Mouse (Mus musculus): Measurements from ENCODE around the gene Fam219b. TPM values are rescaled to one million over a fixed set of nuclear protein-coding genes. Genes with fewer than 3 reads are reported as not detected.

The Fam219b gene
- total RNA-seq (2021) = 1 to 10 TPM; 3.3 to 5.6 TPM
- long read RNA-seq, experiment 1, partial matches to known transcripts = 0 of 3 reads
- long read RNA-seq, experiment 1, other reads (novel, unspliced or antisense) = 2 of 3 reads
- long read RNA-seq, experiment 2, partial matches to known transcripts = 0 of 4 reads
- long read RNA-seq, experiment 2, other reads (novel, unspliced or antisense) = 0 of 4 reads

- peak; percentile 87 for DNase-seq
These were observed at the start of gene Fam219b for GRCm38 (mm10) chr9:57537044-57537727. Fam219b (plus strand) TSS chr9:57537528.

DNA sequence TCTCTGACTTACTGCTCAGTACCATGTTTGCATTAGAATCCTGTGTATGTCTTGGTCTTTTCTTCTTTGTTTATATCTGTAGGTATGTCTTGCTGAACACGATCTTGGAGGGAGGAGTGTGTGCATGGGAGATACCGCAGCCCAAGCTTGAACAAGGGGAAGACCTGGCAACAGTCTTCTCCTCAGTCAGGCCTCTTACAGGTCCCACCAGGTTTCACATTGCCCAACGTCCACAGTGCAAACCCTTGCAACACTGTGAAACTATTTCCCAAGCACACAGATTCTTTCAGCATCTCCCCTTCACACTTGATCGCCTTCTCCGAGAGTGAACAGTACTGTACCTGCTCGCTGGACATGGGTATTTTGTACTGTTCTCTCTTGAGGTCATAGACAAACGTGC lies 49.5 kb upstream of the Fam219b start:
- no peak for DNase-seq

DNA sequence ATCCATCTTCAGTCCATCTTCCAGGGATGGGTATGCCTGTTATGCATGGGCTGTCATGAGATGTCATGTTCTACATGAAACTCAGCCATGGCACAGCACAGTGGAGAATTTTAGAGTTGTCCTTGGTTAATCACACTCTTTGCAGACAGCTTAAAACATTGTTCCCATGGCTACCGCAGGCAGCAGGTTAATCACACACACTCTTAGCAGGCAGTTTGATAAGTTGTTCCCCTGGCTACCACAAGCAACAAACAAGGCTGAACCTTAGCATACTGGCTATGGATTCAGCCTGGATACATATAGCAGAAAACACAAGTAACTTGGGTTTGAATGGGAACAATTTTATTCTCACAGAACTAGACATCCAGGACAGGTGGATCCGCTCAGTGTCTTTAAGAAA lies 43.8 kb upstream of the Fam219b start:
- no peak for DNase-seq

DNA sequence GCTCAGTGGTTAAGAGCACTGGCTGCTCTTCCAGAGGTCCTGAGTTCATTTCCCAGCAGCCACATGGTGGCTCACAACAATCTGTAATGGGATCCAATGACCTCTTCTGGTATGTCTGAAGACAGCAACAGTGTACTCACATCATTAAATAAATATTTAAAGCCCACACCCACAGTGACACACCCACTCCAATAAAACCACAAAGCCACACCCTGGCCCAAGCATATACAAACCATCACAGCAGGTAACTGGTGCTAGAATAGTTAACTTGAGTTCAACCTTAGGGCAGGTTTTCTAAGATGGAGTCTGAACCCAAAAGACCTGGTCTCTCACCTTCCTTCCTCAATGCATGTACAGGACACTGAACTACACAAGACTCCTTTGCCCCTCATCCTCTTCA lies 42.4 kb upstream of the Fam219b start:
- no peak for DNase-seq

GRCm38 (mm10) chr9:57497236-57497635 lies 40.1 kb upstream of the Fam219b start:
- no peak for DNase-seq

DNA sequence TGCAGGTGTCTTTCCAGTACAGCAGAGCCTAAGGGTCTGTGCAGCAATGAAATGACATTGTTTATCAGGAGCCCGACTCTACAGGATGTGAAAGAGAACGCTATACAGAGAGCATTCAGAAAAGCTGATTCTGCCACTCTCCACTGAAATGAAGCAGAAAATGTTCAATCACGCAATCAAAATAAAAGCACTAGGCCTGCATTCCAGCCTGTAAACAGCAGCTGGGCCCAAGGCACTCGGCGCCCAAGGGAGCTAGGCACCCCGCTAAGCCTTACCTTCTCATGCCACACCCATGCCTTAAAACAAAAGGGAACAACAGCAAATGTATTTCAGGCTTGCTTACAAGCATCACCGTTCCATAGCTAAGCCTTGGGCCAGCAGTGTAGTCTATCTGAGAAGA lies 38.8 kb upstream of the Fam219b start:
- no peak for DNase-seq

GRCm38 (mm10) chr9:57501452-57501851 lies 35.9 kb upstream of the Fam219b start:
- DNase-seq = no peak

DNA sequence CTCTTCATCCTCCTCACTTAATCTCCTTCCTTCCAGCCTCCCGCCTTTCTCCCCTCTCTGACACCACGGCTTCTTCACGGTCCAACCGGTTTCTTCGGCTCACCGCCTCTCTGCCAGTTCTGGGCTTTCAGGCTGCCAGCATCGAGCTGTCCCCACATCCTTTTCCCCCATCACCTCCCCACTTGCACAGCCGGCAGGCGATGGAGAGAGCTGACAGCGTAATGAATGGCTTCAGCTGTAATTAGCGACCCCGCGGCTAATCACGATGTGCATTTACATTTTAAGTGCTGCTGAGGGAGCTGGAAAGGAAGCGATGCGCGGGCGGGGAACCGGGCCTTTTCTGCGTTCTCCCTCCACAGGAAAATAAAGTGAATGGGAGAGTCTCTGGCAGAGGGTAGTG lies 35.5 kb upstream of the Fam219b start:
- no peak for DNase-seq

- DNase-seq = no peak
These were observed 34.3 kb upstream of the Fam219b start for GRCm38 (mm10) chr9:57502911-57503621.

- peak; percentile 23 for DNase-seq
These were observed 33.5 kb upstream of the Fam219b start, which contains the start of gene Rpp25 for GRCm38 (mm10) chr9:57503622-57504380. Rpp25 (plus strand) TSS chr9:57504026.

GRCm38 (mm10) chr9:57504381-57504700 lies 33.0 kb upstream of the Fam219b start:
- peak; percentile 10 for DNase-seq

- DNase-seq = no peak
These were observed 32.4 kb upstream of the Fam219b start for GRCm38 (mm10) chr9:57504891-57505290.

- no peak for DNase-seq
These were observed 31.6 kb upstream of the Fam219b start for GRCm38 (mm10) chr9:57505700-57506099.

DNA sequence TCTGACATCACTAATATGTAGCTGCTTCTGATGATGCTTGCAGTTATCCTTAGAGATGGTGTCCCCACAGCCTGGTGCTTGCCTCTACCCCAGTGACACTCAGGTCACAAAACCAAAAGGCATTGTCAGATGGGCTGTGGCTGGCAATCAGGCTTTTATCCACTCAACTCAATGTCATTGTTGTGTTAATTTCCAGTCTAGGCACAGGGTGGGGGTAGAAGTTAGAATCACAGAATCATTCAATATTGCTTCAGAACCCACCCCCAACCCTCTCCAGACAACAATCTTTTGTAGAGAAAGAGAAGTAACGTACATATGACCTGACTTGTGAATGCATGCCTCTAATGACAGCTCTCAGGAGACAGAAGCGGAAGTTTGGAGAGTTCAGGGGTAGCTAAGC lies 26.8 kb upstream of the Fam219b start:
- no peak for DNase-seq

- DNase-seq = no peak
These were observed 20.2 kb upstream of the Fam219b start for GRCm38 (mm10) chr9:57517113-57517512.

GRCm38 (mm10) chr9:57520375-57521055 lies 16.8 kb upstream of the Fam219b start:
- DNase-seq = no peak

GRCm38 (mm10) chr9:57521056-57521911 lies 16.0 kb upstream of the Fam219b start, which contains the start of gene Cox5a:
Cox5a (plus strand) TSS chr9:57521274.
- DNase-seq = peak; percentile 96

GRCm38 (mm10) chr9:57522114-57522860 lies 15.0 kb upstream of the Fam219b start:
- DNase-seq = no peak

GRCm38 (mm10) chr9:57522861-57523246 lies 14.5 kb upstream of the Fam219b start:
- DNase-seq = no peak

DNA sequence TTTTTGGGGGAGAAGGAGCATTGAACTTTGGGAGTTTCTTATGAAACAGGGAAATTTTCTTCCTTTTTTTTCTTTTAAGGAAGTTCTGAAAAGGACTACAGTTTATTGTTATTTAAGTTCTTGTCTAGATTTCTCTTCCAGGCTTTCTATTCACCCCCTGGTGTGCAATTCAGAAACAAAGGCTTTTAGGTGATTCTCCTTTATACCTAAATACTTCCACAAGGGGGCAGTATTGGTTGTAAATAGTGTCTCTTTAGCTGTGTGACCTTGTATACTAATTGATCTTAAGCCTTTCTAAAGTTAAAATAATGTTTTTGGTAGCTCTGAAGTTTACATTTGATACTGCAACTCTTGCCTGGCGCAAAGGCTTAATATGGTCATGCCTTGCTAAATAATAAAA lies 13.6 kb upstream of the Fam219b start:
- no peak for DNase-seq

All from gastrocnemius, postnatal 25 days (tissue).